Mouse (Mus musculus) kidney, embryonic 15.5 days (tissue): ENCODE results near the gene Polr1a. TPM values are rescaled to one million over a fixed set of nuclear protein-coding genes. Genes with fewer than 3 reads are reported as not detected.
A peak's percentile ranks its signal among the peaks of the same experiment; 100 is the strongest.

Source experiments
- ATAC-seq: fragments of 200-750 bp; cut with Nextera tagmentation; replicated peaks from 2 replicates; pipeline ENCODE4 v1.8.0; 2017; ENCODE audit warnings: moderate TSS enrichment; ENCODE audit not compliant: low FRiP score
- H3K27ac ChIP-seq: fragments of 300-500 bp; sonication (generic); 2 replicates; pipeline ENCODE4 v1.5.1; 2015; ENCODE audit warnings: mild to moderate bottlenecking, inconsistent platforms
- H3K27me3 ChIP-seq: fragments of 300-500 bp; sonication (generic); 2 replicates; pipeline ENCODE4 v1.6.1; 2015; ENCODE audit warnings: inconsistent platforms
- H3K36me3 ChIP-seq: fragments of 300-500 bp; sonication (generic); 2 replicates; pipeline ENCODE4 v1.6.1; 2015; ENCODE audit warnings: inconsistent platforms
- H3K4me1 ChIP-seq: fragments of 300-500 bp; sonication (generic); 2 replicates; pipeline ENCODE4 v1.6.1; 2015; ENCODE audit warnings: inconsistent platforms
- H3K4me2 ChIP-seq: fragments of 300-500 bp; sonication (generic); 2 replicates; pipeline ENCODE4 v1.6.1; 2015; ENCODE audit warnings: moderate library complexity, mild to moderate bottlenecking, inconsistent platforms
- H3K4me3 ChIP-seq: fragments of 300-500 bp; sonication (generic); replicated peaks from 2 replicates; pipeline ENCODE4 v1.5.1; 2015; ENCODE audit warnings: mild to moderate bottlenecking, inconsistent platforms
- H3K9ac ChIP-seq: fragments of 300-500 bp; sonication (generic); 2 replicates; pipeline ENCODE4 v1.6.1; 2015; ENCODE audit warnings: mild to moderate bottlenecking, inconsistent platforms
- H3K9me3 ChIP-seq: fragments of 300-500 bp; sonication (generic); replicated peaks from 2 replicates; pipeline ENCODE4 v1.6.1; 2016; ENCODE audit warnings: inconsistent platforms
- WGBS: fragments of 180-500 bp; shearing (Covaris S2); methylation state at CpG from one replicate; pipeline ENCODE4 v1.1.7; 2015; ENCODE audit warnings: mixed read lengths; 5-methylcytosine and 5-hydroxymethylcytosine counted together
- polyA plus RNA-seq: library from polyadenylated mRNA; unstranded; fragments of >200 nt; fragmentation: Nextera tagmentation; extraction: Ambion mirVana; gene quantifications from 2 replicates; pipeline ENCODE4 v1.2.1, GENCODE M21; 2015

Polr1a gene
- polyA plus RNA-seq, result 38.2 and 38.5 TPM in 2 replicates

DNA sequence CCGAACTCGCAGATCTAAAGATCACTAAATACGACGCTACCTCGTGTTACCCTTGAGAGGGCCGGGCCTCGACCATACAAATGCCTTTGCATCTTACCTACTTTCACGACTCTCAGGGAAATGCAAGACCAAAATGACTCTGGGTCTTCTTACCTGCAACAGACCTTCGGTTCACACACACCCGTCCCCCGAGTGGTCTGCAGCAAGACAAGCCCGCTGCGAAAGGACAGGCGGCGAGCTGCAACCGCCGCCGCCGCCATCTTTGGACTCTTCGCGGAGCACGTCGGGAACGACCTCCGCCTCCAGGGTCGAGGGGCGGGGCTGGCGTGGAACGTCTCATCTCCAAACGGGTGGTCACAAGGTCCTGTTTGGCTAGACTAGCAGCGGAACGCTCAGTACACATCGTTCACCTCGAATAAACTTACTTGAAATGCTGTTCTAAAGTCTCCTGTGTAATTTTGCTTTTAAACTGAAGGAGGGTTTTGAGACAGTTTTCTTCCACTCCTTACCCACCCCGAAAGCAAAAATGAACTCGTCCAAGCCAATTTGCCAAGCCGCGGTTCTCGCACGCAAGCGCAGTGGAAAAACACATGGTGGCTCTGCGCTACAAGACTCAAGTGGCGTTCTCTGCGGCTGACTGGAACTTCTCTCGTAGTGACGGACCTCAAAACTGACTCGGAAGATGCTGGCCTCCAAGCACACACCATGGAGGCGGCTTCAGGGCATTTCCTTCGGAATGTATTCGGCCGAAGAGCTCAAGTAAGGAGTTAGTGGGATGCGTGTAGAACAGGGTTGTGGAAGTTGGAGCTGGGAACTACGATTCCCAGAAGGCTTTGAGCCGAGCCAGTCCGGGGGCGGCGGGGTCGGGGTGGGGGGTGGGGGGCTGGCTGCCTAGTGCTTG, at the start of gene Polr1a, which contains the start of gene Ptcd3:
Gene Polr1a (plus strand): TSS at position 573 of the 901 bp plus-strand sequence.
Gene Ptcd3 (minus strand): TSS at position 270 of the 901 bp plus-strand sequence.
- Histone ChIP-seq H3K9me3 (no peaks in the 10 kb centered on the region), H3K4me3 (peak within 1 kb of the TSS; percentile 85), H3K9ac (peak within 1 kb of the TSS; percentile 77), H3K4me2 (peak within 1 kb of the TSS; percentile 57), H3K27ac (peak within 1 kb of the TSS; percentile 87), H3K36me3 (peaks cover 50% of the 10 kb centered on the region), H3K4me1 (peaks cover 19% of the 10 kb centered on the region), H3K27me3 (no peaks in the 10 kb centered on the region)
- peak; percentile 96 for ATAC-seq
- under 1% methylated on average over 58 of the region's 58 CpGs for WGBS

DNA sequence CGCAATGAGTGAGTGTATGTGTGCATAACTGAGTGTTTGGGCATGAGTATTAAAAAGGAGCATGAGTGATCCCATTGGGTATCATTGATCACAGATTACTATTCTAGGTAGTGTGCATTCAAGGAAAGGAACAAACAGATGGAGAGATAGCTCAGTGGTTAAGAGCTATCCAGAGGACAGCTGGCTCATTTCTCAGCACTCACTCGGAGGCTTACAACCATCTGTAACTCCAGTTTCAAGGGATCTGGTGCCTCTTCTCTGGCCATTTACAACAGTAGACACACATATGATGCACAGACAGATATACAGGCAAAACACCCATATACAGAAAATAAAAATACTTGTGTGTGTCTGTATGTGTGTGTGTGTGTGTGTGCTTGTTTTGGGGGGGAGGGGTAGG, 41.1 kb upstream of the Polr1a start:
- ATAC-seq, result no peak
- no peaks in the 10 kb centered on the region for H3K4me1 ChIP-seq
- no peak overlapping the region for H3K4me3 ChIP-seq
- no peak overlapping the region for H3K9ac ChIP-seq
- H3K4me2 ChIP-seq, result no peak overlapping the region
- H3K27ac ChIP-seq, result no peak overlapping the region
- no peaks in the 10 kb centered on the region for H3K27me3 ChIP-seq
- WGBS, result 86% methylated on average over 2 of the region's 2 CpGs
- H3K36me3 ChIP-seq, result peaks cover 85% of the 10 kb centered on the region
- H3K9me3 ChIP-seq, result no peaks in the 10 kb centered on the region

DNA sequence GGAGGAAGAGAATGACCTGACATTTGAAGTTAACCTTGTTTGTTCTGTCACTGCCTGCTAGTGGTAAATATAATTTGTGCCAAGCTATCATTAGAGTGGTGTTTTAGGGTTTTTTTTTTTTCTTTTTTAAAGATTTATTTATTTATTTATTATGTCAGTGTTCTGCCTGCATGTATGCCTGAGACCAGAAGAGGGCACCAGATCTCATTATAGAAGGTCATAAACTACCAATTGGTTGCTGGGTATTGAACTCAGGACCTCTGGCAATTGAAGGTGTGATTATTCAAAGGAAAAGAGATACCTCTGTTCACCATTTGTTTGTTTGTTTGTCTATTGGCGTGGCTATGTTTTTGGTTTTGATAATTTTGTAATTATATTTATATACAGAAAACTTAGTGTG, 40.0 kb upstream of the Polr1a start:
- no peak overlapping the region for H3K27ac ChIP-seq
- H3K36me3 ChIP-seq, result peaks cover 85% of the 10 kb centered on the region
- H3K4me2 ChIP-seq, result no peak overlapping the region
- H3K9me3 ChIP-seq, result no peaks in the 10 kb centered on the region
- WGBS, result 91% methylated on average over 1 of the region's 1 CpGs
- H3K27me3 ChIP-seq, result no peaks in the 10 kb centered on the region
- no peaks in the 10 kb centered on the region for H3K4me1 ChIP-seq
- H3K4me3 ChIP-seq, result no peak overlapping the region
- H3K9ac ChIP-seq, result no peak overlapping the region
- no peak for ATAC-seq

GRCm38 (mm10) chr6:71871396-71871795, 37.5 kb upstream of the Polr1a start:
- ATAC-seq, result no peak
- H3K9ac ChIP-seq, result no peak overlapping the region
- H3K36me3 ChIP-seq, result peaks cover 88% of the 10 kb centered on the region
- H3K27me3 ChIP-seq, result no peaks in the 10 kb centered on the region
- H3K27ac ChIP-seq, result no peak overlapping the region
- H3K4me3 ChIP-seq, result no peak overlapping the region
- WGBS, result 93% methylated on average over 9 of the region's 9 CpGs
- H3K4me1 ChIP-seq, result no peaks in the 10 kb centered on the region
- H3K9me3 ChIP-seq, result no peaks in the 10 kb centered on the region
- no peak overlapping the region for H3K4me2 ChIP-seq

GRCm38 (mm10) chr6:71877965-71878760, 30.7 kb upstream of the Polr1a start:
- H3K4me2 ChIP-seq, result no peak overlapping the region
- no peaks in the 10 kb centered on the region for H3K9me3 ChIP-seq
- H3K4me3 ChIP-seq, result no peak overlapping the region
- H3K27ac ChIP-seq, result no peak overlapping the region
- no peak for ATAC-seq
- peaks cover 92% of the 10 kb centered on the region for H3K36me3 ChIP-seq
- WGBS, result 93% methylated on average over 3 of the region's 3 CpGs
- H3K27me3 ChIP-seq, result no peaks in the 10 kb centered on the region
- H3K9ac ChIP-seq, result no peak overlapping the region
- H3K4me1 ChIP-seq, result no peaks in the 10 kb centered on the region

DNA sequence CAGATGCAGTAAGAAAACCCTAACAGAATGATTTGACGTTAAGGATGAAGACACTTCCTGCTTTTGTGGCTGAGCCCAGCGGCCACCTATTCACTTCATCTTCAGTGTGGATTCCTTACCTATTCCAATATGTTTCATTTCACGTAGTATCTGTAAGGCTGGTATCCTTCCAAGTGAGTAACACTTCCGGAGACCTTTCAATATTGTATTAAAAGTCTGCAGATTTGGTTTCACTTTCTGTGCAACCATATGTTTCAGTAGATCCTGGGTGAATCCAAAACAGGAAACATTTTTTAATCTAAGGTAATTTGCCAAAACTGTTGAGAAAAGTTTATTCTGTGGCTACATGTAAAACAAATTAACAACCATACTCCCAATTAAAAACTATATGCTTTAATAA, 15.6 kb upstream of the Polr1a start:
- ATAC-seq, result no peak

GRCm38 (mm10) chr6:71907702-71908235, 1.1 kb upstream of the Polr1a start:
- Histone ChIP-seq H3K4me1 (peaks cover 19% of the 10 kb centered on the region), H3K9ac (peak overlapping the region; percentile 77), H3K9me3 (no peaks in the 10 kb centered on the region), H3K27me3 (no peaks in the 10 kb centered on the region), H3K4me3 (peak overlapping the region; percentile 85), H3K4me2 (peak overlapping the region; percentile 57), H3K27ac (no peak overlapping the region), H3K36me3 (peaks cover 51% of the 10 kb centered on the region)
- 5% methylated on average over 4 of the region's 4 CpGs for WGBS
- no peak for ATAC-seq

More for the DNA sequence above, 15.6 kb upstream of the Polr1a start:
- H3K4me2 ChIP-seq, result no peak overlapping the region
- H3K27me3 ChIP-seq, result no peaks in the 10 kb centered on the region
- H3K27ac ChIP-seq, result no peak overlapping the region
- no peaks in the 10 kb centered on the region for H3K4me1 ChIP-seq
- no peak overlapping the region for H3K4me3 ChIP-seq
- H3K36me3 ChIP-seq, result peaks cover 98% of the 10 kb centered on the region
- H3K9ac ChIP-seq, result no peak overlapping the region
- H3K9me3 ChIP-seq, result no peaks in the 10 kb centered on the region
- 93% methylated on average over 4 of the region's 4 CpGs for WGBS

DNA sequence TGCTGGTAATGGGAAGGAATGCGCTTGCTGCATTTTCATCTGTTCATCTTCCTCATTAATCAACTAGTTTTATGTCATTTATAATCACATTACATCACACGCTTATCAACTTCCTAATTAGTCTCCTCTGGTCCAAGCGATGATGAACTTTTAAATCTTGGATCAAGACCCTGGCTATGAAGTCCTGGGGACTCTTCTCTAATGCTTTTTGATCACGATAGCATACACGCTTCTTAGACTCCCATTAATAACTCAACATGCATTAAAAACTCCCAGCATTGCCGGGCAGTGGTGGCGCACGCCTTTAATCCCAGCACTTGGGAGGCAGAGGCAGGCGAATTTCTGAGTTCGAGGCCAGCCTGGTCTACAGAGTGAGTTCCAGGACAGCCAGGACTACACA, 531 bp downstream of the Polr1a start:
- 26% methylated on average over 10 of the region's 10 CpGs for WGBS
- Histone ChIP-seq H3K4me1 (peaks cover 19% of the 10 kb centered on the region), H3K27me3 (no peaks in the 10 kb centered on the region), H3K27ac (peak overlapping the region; percentile 87; the same call in 1 of the 2 replicates), H3K4me2 (peak overlapping the region; percentile 57), H3K9me3 (no peaks in the 10 kb centered on the region), H3K9ac (peak overlapping the region; percentile 77), H3K4me3 (peak overlapping the region; percentile 85), H3K36me3 (peaks cover 49% of the 10 kb centered on the region)
- no peak; the same call in 1 of the 2 replicates for ATAC-seq

DNA sequence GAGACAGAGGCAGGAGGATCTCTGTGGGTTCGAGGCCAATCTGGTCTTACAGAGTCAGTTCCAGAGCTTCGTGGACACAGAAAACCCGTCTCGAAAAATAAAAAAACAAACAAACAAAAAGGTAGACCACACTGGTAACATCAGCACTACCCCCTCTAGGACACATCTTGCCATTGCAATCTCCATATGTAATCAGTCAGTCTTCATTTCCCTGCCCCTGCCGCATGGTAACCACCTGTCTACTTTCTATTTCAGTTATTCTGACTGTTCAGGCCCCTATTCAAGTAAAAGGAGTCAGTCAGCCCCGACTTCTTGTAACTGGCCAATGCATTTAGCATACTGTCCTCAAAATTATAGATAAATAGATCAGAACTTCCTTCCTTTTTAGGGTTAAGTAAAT, 987 bp downstream of the Polr1a start:
- Histone ChIP-seq H3K27ac (no peak overlapping the region), H3K9ac (no peak overlapping the region), H3K4me3 (peak overlapping the region; percentile 85), H3K4me1 (peaks cover 19% of the 10 kb centered on the region), H3K9me3 (no peaks in the 10 kb centered on the region), H3K27me3 (no peaks in the 10 kb centered on the region), H3K4me2 (peak overlapping the region; percentile 57), H3K36me3 (peaks cover 47% of the 10 kb centered on the region)
- WGBS, result 75% methylated on average over 6 of the region's 6 CpGs
- ATAC-seq, result no peak

DNA sequence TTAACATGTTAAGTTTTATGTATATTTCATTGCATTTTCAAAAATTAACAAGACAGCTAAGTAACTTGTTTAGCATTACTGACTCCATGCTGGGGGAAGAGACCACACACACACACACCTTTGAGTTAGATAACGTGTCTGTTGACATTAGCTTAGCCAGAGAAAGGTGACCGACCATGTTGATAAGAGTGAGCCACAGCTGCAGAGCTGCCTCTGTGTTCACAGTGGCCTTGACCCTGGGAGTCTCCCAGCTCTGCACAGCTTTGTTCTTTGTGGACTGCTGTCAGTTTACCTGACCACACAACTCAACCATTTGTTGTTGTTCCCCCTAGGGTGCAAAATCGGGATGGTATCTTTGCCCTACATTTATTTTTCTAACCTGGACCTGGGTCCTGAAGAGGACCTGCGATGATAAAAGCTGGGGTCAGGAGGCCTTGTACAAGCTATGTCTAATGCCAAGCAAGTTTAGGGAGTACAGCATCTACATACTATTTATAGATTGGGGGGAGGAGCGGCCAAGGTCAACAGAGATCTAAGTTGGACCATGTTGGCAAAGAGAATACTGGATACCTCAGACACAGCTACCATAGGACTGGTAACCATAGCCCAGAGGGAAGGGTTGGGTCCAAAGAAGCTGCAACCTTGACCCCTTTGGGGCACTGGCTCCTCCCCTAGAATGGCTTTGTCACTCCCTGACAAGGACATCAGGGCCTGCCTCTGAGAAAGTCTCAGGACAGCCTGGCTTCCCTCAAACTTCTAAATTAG, 3.0 kb downstream of the Polr1a start:
- no peak overlapping the region for H3K9ac ChIP-seq
- ATAC-seq, result no peak
- H3K36me3 ChIP-seq, result peaks cover 47% of the 10 kb centered on the region
- H3K27ac ChIP-seq, result no peak overlapping the region
- no peak overlapping the region for H3K4me3 ChIP-seq
- no peaks in the 10 kb centered on the region for H3K27me3 ChIP-seq
- H3K4me1 ChIP-seq, result peaks cover 17% of the 10 kb centered on the region
- WGBS, result 77% methylated on average over 5 of the region's 5 CpGs
- H3K9me3 ChIP-seq, result no peaks in the 10 kb centered on the region
- H3K4me2 ChIP-seq, result no peak overlapping the region

DNA sequence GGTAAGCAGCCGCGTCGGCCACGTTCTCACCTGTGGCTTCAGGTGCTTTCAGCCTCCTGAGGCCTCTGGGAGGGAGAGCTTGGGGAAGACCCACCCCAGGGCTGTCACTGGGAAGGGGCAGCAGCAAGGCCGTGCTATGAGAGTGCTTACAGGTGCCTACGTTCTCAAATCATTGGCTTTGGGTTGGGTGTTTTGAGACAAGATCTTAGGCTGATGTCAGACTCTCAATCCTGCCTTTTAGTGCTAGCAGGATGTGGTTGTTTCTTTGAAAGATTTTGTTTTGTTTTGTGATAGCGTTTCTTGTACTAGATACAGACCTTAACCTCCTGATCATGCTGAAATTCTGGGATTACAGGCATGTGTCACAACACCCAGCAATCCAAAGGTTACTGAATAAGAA, 11.9 kb downstream of the Polr1a start:
- H3K36me3 ChIP-seq, result peaks cover 98% of the 10 kb centered on the region

More for the DNA sequence above, 11.9 kb downstream of the Polr1a start:
- Histone ChIP-seq H3K4me1 (no peaks in the 10 kb centered on the region), H3K9ac (no peak overlapping the region), H3K9me3 (no peaks in the 10 kb centered on the region), H3K27ac (no peak overlapping the region), H3K4me3 (no peak overlapping the region), H3K27me3 (no peaks in the 10 kb centered on the region), H3K4me2 (no peak overlapping the region)
- no peak for ATAC-seq
- WGBS, result 94% methylated on average over 7 of the region's 7 CpGs
